Mouse (Mus musculus): ENCODE measurements around the gene Fads6.

Fads6 gene

GRCm38 (mm10) chr11:115241402-115241801 lies 56.1 kb downstream of the Fads6 start:
- Histone ChIP-seq H3K36me3 (ENCODE audit: control insufficient read depth, insufficient read depth, low read length, poor library complexity, severe bottlenecking) (no peaks in the 10 kb centered on the region), H3K27me3 (ENCODE audit: control insufficient read depth, insufficient read depth, low read length, poor library complexity, severe bottlenecking) (no peaks in the 10 kb centered on the region)
- no peak for DNase-seq (ENCODE audit: low read depth, low spot score)

GRCm38 (mm10) chr11:115236570-115236969 lies 60.9 kb downstream of the Fads6 start:
- DNase-seq (ENCODE audit: low read depth, low spot score) = no peak
- H3K27me3 ChIP-seq (ENCODE audit: control insufficient read depth, insufficient read depth, low read length, poor library complexity, severe bottlenecking) = no peaks in the 10 kb centered on the region
- H3K36me3 ChIP-seq (ENCODE audit: control insufficient read depth, insufficient read depth, low read length, poor library complexity, severe bottlenecking) = no peaks in the 10 kb centered on the region

GRCm38 (mm10) chr11:115234320-115235044 lies 63.0 kb downstream of the Fads6 start:
- DNase-seq (ENCODE audit: low read depth, low spot score) = no peak
- H3K36me3 ChIP-seq (ENCODE audit: control insufficient read depth, insufficient read depth, low read length, poor library complexity, severe bottlenecking) = no peaks in the 10 kb centered on the region
- H3K27me3 ChIP-seq (ENCODE audit: control insufficient read depth, insufficient read depth, low read length, poor library complexity, severe bottlenecking) = no peaks in the 10 kb centered on the region

GRCm38 (mm10) chr11:115233526-115234290 lies 63.8 kb downstream of the Fads6 start:
- no peaks in the 10 kb centered on the region for H3K27me3 ChIP-seq (ENCODE audit: control insufficient read depth, insufficient read depth, low read length, poor library complexity, severe bottlenecking)
- H3K36me3 ChIP-seq (ENCODE audit: control insufficient read depth, insufficient read depth, low read length, poor library complexity, severe bottlenecking) = no peaks in the 10 kb centered on the region
- DNase-seq (ENCODE audit: low read depth, low spot score) = no peak

GRCm38 (mm10) chr11:115232889-115233288 lies 64.6 kb downstream of the Fads6 start:
- Histone ChIP-seq H3K27me3 (ENCODE audit: control insufficient read depth, insufficient read depth, low read length, poor library complexity, severe bottlenecking) (no peaks in the 10 kb centered on the region), H3K36me3 (ENCODE audit: control insufficient read depth, insufficient read depth, low read length, poor library complexity, severe bottlenecking) (no peaks in the 10 kb centered on the region)
- DNase-seq (ENCODE audit: low read depth, low spot score) = no peak

GRCm38 (mm10) chr11:115231924-115232323 lies 65.5 kb downstream of the Fads6 start:
- DNase-seq (ENCODE audit: low read depth, low spot score) = no peak
- no peaks in the 10 kb centered on the region for H3K27me3 ChIP-seq (ENCODE audit: control insufficient read depth, insufficient read depth, low read length, poor library complexity, severe bottlenecking)

GRCm38 (mm10) chr11:115231168-115231915 lies 66.1 kb downstream of the Fads6 start:
- Histone ChIP-seq H3K36me3 (ENCODE audit: control insufficient read depth, insufficient read depth, low read length, poor library complexity, severe bottlenecking) (no peaks in the 10 kb centered on the region; the same call in 1 of the 2 replicates), H3K27me3 (ENCODE audit: control insufficient read depth, insufficient read depth, low read length, poor library complexity, severe bottlenecking) (no peaks in the 10 kb centered on the region)
- peak; percentile 42 for DNase-seq (ENCODE audit: low read depth, low spot score)

More at GRCm38 (mm10) chr11:115231924-115232323, 65.5 kb downstream of the Fads6 start:
- no peaks in the 10 kb centered on the region for H3K36me3 ChIP-seq (ENCODE audit: control insufficient read depth, insufficient read depth, low read length, poor library complexity, severe bottlenecking)
